7 mouse cellular contexts compared by ENCODE assay signal in the genomic region with DNA sequence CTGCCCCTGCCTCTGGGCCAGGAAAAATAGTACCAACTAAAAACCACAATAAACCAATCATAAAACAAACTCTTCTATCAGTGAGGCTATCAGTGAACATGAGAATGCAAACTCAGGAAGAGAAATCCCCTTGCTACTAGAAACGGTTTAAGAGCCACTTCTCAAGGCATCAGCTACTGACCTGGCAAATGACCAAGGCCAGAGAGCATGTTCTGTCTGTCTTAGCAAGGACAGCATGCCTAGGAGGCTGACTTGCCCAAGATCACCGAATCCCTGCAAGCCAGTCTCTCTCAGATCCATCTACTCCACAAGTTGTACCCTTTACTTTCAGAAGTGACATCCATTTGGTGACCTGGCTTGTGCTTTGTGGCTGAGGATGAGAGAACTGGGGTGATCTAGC.
"Had no signal": no experiment of that assay in that cellular context is flagged by ENCODE, and none has a peak within 500 bp of the region (broad histone marks: within the 10 kb centered on the region; RNA-seq: fewer than 3 reads in every experiment).

No protein-coding gene starts in this region.

- DNase-seq: lung, embryonic 14.5 days; lung, postnatal 10 days; lung, postnatal 4 days; midbrain, embryonic 14.5 days; retina, postnatal 1 day; right cerebral cortex, postnatal 14 days; thymus, postnatal 36 days had no signal
